ENCODE assay signal across 8 mouse cellular contexts in the genomic region with DNA sequence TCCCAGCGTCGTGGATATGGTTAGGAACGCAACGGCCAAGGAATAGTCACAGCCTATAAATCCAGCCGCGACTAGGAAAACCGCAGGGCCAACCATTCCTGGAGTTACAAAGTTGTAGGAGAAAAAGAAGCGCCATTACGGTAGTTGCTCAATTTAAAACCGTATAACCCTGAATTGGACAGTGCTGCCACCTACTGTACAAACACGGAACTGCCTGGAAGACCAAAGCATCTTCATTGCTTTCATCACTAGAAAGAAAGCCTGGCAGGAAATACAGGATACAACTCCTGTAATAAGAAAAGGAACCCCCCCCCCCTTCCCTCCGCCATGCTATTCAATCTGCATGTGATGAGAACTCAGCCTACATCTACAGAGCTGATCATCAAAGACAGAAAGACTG. TPM values are rescaled to one million over a fixed set of nuclear protein-coding genes. Genes with fewer than 3 reads are reported as not detected.
DNase-seq lines count a peak whose midpoint lies in the region; ATAC-seq and TF ChIP-seq lines count a peak whose summit lies in the region.

No protein-coding gene starts in this region.

- H3K9ac ChIP-seq in lung, embryonic 16.5 days (ENCODE audit: low read length) = no peak overlapping the region

- WGBS in lung, embryonic 16.5 days = 36% methylated on average over 12 of the region's 12 CpGs

- peak; percentile 67; the same call in 1 of the 2 replicates for TF ChIP-seq CTCF in cortical plate, adult 2 months (IDR thresholded peaks at IDR 0.05; ENCODE audit: extremely low read depth, insufficient read depth, low read length)

- no peak overlapping the region for H3K4me2 ChIP-seq in lung, embryonic 16.5 days (ENCODE audit: low read depth, low read length)

- TF ChIP-seq POLR2A in cortical plate, adult 2 months (IDR thresholded peaks at IDR 0.05; ENCODE audit: extremely low read depth, insufficient read depth, low read length) = no peak

- no peaks in the 10 kb centered on the region for H3K27me3 ChIP-seq in lung, embryonic 16.5 days (ENCODE audit: control insufficient read depth, insufficient read depth, low read depth, low read length)

- H3K4me1 ChIP-seq in cortical plate, adult 2 months (ENCODE audit: control insufficient read depth, insufficient read depth, low read length) = no peaks in the 10 kb centered on the region
- H3K4me1 ChIP-seq in lung, embryonic 16.5 days (replicated peaks; ENCODE audit: control insufficient read depth, insufficient read depth, low read length) = no peaks in the 10 kb centered on the region

- peak; percentile 84 to 86 for DNase-seq in B cell, adult 2 months
- DNase-seq in ZHBTc4 (ENCODE audit: low read depth, low spot score) = peak; percentile 89
- DNase-seq in kidney, postnatal 4 days = peak; percentile 91 to 94
- peak; percentile 36 for DNase-seq in retina, adult 2 months (ENCODE audit: low read depth, low spot score)
- peak; percentile 62 to 75 for DNase-seq in thymus, postnatal 36 days

- no peak overlapping the region for H3K4me3 ChIP-seq in cortical plate, adult 2 months (ENCODE audit: insufficient read depth, low read length)
- H3K4me3 ChIP-seq in lung, embryonic 16.5 days (ENCODE audit: low read length) = no peak overlapping the region

- H3K9me3 ChIP-seq in lung, embryonic 16.5 days (ENCODE audit: control insufficient read depth, low read length) = no peaks in the 10 kb centered on the region

- no peaks in the 10 kb centered on the region for H3K36me3 ChIP-seq in lung, embryonic 16.5 days (ENCODE audit: control insufficient read depth, insufficient read depth, low read length)

- peak; percentile 96 for ATAC-seq in granulocyte monocyte progenitor cell, adult 5-6 weeks (replicated peaks; ENCODE audit: poor library complexity, severe bottlenecking)
- 0 out of 2 replicates have a peak, but pooled peaks have one; percentile 34 for ATAC-seq in lung, embryonic 16.5 days (ENCODE audit: low read depth)

- H3K27ac ChIP-seq in cortical plate, adult 2 months (ENCODE audit: insufficient read depth, low read length) = no peak overlapping the region
- 0 out of 2 replicates have a peak overlapping the region, but pooled peaks have one; percentile 7 for H3K27ac ChIP-seq in lung, embryonic 16.5 days (ENCODE audit: low read length)

RNA-seq across cellular contexts. Expression of a gene that starts 34.9 kb away (rescaled TPM):
- polyA plus RNA-seq in cortical plate, adult 2 months (2012; rRNA removed) = 17.4 and 18.1 TPM in 2 replicates
- total RNA-seq in granulocyte monocyte progenitor cell, adult 5-6 weeks (2014; fragmentation: Nextera tagmentation) = 5.5 and 11.3 TPM in 2 replicates
- total RNA-seq in granulocyte monocyte progenitor cell, adult 5-6 weeks (2017) = 8.9 and 11.5 TPM in 2 replicates
- 14.9 and 16.2 TPM in 2 replicates for polyA plus RNA-seq in lung, embryonic 16.5 days (2015; fragmentation: Nextera tagmentation; extraction: Ambion mirVana)

Comparison
In these comparisons a context has a peak if more than half of its experiments do, and no peak if none do; other contexts are left out.
1. DNase-seq: peak in every context shown above with its lines; median percentile 92 in kidney, postnatal 4 days; 89 in ZHBTc4; 85 in B cell, adult 2 months; 68 in thymus, postnatal 36 days; 36 in retina, adult 2 months.